Mouse (Mus musculus): ENCODE data around the gene Lpp. TPM values are rescaled to one million over a fixed set of nuclear protein-coding genes. Genes with fewer than 3 reads are reported as not detected.

Gene Lpp
- polyA plus RNA-seq, 1 experiment from 2014 or later: 45.1 TPM

DNA sequence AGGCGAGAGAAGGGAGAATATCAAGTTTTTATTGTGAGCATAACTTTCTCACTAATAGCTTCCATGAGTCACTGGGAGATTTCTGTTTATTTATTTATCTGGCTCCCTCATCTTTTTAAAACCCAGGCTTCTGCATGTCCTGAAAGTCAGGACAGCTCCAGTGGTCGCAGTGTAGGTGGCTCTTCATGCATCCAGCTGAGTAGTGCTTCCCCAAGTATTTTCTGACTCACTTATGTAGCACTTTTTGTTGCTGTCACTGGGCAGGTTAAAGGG is 98.1 kb downstream of the Lpp start:
- H3K9me3 ChIP-seq: no peaks in the 10 kb centered on the region
- no peak overlapping the region for H3K4me2 ChIP-seq (replicated peaks)
- 63% methylated on average over 2 of the region's 2 CpGs for WGBS
- no peak overlapping the region for H3K9ac ChIP-seq
- peaks cover 61% of the 10 kb centered on the region for H3K4me1 ChIP-seq
- no peaks in the 10 kb centered on the region for H3K27me3 ChIP-seq
- no peak for ATAC-seq (ENCODE audit: insufficient number of reproducible peaks, insufficient read depth, low FRiP score, low TSS enrichment)
- no peak overlapping the region for H3K4me3 ChIP-seq
- H3K36me3 ChIP-seq: no peaks in the 10 kb centered on the region
- peak overlapping the region; percentile 75; the same call in 1 of the 2 replicates for H3K27ac ChIP-seq

DNA sequence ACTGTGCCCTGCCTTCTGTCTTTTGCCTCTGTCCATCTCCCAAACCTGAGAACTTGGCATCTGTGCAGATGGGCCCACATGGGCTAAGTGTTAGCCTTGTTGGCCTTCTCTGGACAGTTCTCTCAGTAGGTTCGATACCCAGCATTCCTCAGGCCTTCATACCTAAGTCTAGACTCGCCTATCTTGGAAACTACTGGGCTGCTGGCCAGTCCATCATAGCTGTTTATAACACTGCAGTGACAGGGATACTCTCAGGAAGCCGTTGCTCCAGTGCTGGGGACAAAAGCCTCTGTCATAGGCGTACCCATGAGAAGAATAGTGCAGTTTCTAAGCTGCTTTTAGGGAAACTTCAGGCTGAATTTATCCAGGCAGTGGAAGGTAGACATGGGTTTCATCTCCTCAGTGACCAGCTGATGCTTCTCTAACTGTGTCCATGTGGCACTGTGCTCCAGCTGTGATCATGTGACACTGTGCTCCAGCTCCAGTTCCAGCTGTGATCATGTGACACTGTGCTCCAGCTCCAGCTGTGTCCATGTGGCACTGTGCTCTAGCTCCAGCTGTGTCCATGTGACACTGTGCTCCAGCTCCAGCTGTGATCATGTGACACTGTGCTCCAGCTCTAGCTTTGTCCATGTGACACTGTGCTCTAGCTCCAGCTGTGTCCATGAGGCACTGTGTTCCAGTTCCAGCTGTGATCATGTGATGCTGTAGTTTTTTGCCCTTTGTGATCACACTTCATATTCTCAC is 99.1 kb downstream of the Lpp start:
- ATAC-seq (ENCODE audit: insufficient number of reproducible peaks, insufficient read depth, low FRiP score, low TSS enrichment): no peak
- Histone ChIP-seq H3K27ac (no peak overlapping the region), H3K4me1 (peaks cover 61% of the 10 kb centered on the region), H3K9me3 (no peaks in the 10 kb centered on the region), H3K27me3 (no peaks in the 10 kb centered on the region), H3K9ac (no peak overlapping the region), H3K4me2 (replicated peaks) (no peak overlapping the region), H3K36me3 (no peaks in the 10 kb centered on the region), H3K4me3 (no peak overlapping the region)
- 79% methylated on average over 4 of the region's 4 CpGs for WGBS

DNA sequence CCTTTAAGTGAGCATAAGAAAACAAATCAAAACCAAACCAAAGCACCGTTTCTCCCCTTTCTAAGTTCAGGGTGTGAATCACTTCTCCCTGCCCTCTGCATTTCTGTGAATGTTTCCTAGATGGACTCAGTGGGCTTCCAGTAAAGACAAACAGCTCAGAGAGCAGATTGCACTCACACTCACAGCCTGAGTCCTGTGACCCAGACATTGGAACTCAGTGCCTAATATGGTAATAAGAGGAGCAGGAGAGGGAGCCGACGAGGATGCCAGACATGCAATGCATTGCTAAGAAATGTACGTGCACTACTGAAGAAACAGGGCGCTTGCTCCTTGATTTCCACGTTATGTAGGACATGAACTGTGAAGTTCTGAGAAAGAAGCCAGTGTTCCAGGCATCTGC is 101.2 kb downstream of the Lpp start:
- Histone ChIP-seq H3K9ac (no peak overlapping the region), H3K9me3 (no peaks in the 10 kb centered on the region), H3K36me3 (no peaks in the 10 kb centered on the region), H3K27me3 (no peaks in the 10 kb centered on the region), H3K4me2 (replicated peaks) (no peak overlapping the region), H3K4me1 (peaks cover 53% of the 10 kb centered on the region), H3K27ac (peak overlapping the region; percentile 25; the same call in 1 of the 2 replicates), H3K4me3 (no peak overlapping the region)
- no peak for ATAC-seq (ENCODE audit: insufficient number of reproducible peaks, insufficient read depth, low FRiP score, low TSS enrichment)
- 33% methylated on average over 6 of the region's 6 CpGs for WGBS

DNA sequence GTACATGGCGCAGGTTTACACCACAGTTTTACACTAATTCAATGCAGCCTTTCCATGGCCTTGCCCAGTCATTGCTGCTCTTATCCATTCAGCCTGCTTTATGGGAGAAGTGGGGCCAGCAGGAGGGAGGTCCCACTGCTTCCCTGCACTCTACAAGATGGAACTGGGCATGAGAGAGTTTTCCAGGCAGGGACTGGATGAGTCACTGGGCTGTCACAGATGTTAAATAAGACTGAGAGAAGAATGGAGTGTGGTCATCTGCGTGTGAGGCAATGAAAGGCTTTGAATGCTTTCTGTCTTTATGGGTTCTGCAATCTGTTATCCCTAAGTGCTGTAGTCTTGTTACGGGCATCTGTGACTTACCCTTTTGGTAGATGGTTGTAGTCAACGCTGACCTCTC is 102.2 kb downstream of the Lpp start:
- Histone ChIP-seq H3K4me2 (replicated peaks) (no peak overlapping the region), H3K27ac (no peak overlapping the region; the same call in 1 of the 2 replicates), H3K9ac (no peak overlapping the region), H3K27me3 (no peaks in the 10 kb centered on the region), H3K9me3 (no peaks in the 10 kb centered on the region), H3K36me3 (no peaks in the 10 kb centered on the region), H3K4me3 (no peak overlapping the region), H3K4me1 (peaks cover 46% of the 10 kb centered on the region)
- 81% methylated on average over 4 of the region's 4 CpGs for WGBS
- no peak for ATAC-seq (ENCODE audit: insufficient number of reproducible peaks, insufficient read depth, low FRiP score, low TSS enrichment)

DNA sequence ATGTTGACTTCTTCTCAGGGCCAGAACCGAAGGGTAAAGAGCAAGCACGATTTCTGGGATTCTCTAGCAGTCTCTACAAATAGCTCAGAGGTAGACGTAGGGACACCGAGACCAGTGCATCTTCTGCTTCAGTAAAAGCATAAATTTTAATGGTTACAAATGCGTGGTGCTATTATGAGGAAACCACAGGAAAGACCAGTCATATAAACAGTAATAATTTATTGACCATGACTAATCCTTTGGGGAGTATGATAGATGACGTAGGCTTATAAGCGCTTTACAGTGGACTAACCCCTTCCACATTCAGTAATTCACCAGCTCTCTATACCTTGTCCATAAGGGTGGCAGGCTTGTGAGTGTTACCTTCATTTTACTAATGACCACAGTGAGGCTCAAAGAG is 103.3 kb downstream of the Lpp start:
- no peak overlapping the region for H3K4me3 ChIP-seq
- WGBS: 88% methylated on average over 7 of the region's 7 CpGs
- no peak for ATAC-seq (ENCODE audit: insufficient number of reproducible peaks, insufficient read depth, low FRiP score, low TSS enrichment)
- no peaks in the 10 kb centered on the region for H3K27me3 ChIP-seq
- H3K9me3 ChIP-seq: no peaks in the 10 kb centered on the region
- H3K27ac ChIP-seq: no peak overlapping the region
- H3K4me2 ChIP-seq (replicated peaks): no peak overlapping the region
- no peaks in the 10 kb centered on the region for H3K36me3 ChIP-seq
- no peak overlapping the region for H3K9ac ChIP-seq
- peaks cover 43% of the 10 kb centered on the region for H3K4me1 ChIP-seq

DNA sequence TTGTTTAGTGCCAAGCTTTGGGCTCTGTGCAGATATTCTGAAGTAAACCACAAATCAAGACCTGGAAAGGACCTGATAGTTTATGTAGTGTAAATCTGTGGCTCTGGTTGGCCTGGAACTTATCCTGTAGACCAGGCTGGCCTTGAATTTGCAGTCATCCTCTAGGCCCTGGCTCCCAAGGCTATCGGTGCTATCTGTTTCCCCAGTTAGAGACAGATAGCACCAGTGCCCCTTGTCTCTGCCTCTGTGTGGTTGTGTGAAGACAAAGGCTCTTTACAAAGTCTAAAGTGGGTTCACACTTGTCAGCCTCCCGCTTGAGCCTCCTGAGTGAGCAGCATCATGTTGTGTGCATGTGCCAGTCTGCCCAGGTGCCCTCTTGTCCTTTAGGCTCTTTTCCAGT is 104.1 kb downstream of the Lpp start:
- peaks cover 37% of the 10 kb centered on the region for H3K4me1 ChIP-seq
- ATAC-seq (ENCODE audit: insufficient number of reproducible peaks, insufficient read depth, low FRiP score, low TSS enrichment): no peak

DNA sequence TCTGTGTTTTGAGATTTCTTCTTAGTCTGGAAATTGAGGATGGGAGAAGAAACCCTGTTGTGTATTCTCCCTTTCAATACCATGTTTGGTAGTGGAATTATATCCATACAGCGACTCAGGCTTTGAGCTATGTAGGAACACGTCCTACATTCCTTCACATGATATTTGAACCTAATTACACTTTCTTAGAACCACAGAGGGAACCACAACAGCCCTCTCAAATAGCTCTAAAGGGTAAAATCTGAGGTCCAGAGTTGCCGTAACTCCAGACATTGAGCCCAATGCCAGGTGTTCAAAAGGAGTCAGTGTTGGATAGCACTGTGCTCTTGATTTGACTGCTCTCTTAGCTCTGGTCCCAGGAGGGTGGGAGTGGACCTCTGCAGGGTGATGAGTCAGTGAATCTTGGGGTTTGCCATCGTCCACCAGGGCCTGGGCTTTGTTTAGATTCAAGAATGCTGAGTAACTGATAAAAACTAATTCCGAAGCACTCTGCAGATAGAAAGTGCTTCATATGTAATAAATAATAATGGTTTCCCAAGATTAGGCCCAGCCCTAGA is 104.9 kb downstream of the Lpp start:
- no peak overlapping the region for H3K4me3 ChIP-seq
- H3K27me3 ChIP-seq: no peaks in the 10 kb centered on the region
- H3K27ac ChIP-seq: no peak overlapping the region
- no peak for ATAC-seq (ENCODE audit: insufficient number of reproducible peaks, insufficient read depth, low FRiP score, low TSS enrichment)
- 58% methylated on average over 5 of the region's 5 CpGs for WGBS
- no peaks in the 10 kb centered on the region for H3K36me3 ChIP-seq
- no peaks in the 10 kb centered on the region for H3K9me3 ChIP-seq
- no peak overlapping the region for H3K9ac ChIP-seq
- peaks cover 32% of the 10 kb centered on the region for H3K4me1 ChIP-seq
- H3K4me2 ChIP-seq (replicated peaks): no peak overlapping the region

More for the DNA sequence above, 104.1 kb downstream of the Lpp start:
- Histone ChIP-seq H3K4me2 (replicated peaks) (no peak overlapping the region), H3K9ac (no peak overlapping the region), H3K27ac (no peak overlapping the region), H3K9me3 (no peaks in the 10 kb centered on the region), H3K4me3 (no peak overlapping the region), H3K27me3 (no peaks in the 10 kb centered on the region), H3K36me3 (no peaks in the 10 kb centered on the region)
- WGBS: 97% methylated on average over 2 of the region's 2 CpGs

DNA sequence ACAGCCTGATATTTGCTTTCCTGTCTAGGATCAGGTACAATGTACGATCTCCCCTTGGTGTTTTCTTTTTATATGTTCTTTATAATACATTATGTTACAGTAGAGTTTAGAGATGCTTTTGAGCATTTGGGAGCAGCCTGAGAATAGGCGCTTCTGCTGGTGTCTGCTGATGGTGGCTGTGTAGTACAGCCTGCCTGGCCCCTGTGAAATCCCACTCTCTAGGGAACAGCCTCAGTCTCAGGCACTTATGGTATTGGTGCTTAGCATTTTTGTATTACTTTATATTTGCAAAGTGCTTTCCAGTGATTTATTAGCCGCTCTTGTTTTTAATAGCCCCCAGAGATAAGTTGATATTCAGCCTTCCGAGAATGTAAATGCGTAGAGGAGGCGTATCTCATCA is 107.9 kb downstream of the Lpp start:
- H3K4me3 ChIP-seq: no peak overlapping the region
- H3K4me2 ChIP-seq (replicated peaks): no peak overlapping the region
- H3K4me1 ChIP-seq: peaks cover 18% of the 10 kb centered on the region
- 84% methylated on average over 6 of the region's 6 CpGs for WGBS
- no peaks in the 10 kb centered on the region for H3K36me3 ChIP-seq
- no peak overlapping the region for H3K9ac ChIP-seq
- no peak overlapping the region for H3K27ac ChIP-seq
- H3K9me3 ChIP-seq: no peaks in the 10 kb centered on the region
- ATAC-seq (ENCODE audit: insufficient number of reproducible peaks, insufficient read depth, low FRiP score, low TSS enrichment): no peak
- no peaks in the 10 kb centered on the region for H3K27me3 ChIP-seq

DNA sequence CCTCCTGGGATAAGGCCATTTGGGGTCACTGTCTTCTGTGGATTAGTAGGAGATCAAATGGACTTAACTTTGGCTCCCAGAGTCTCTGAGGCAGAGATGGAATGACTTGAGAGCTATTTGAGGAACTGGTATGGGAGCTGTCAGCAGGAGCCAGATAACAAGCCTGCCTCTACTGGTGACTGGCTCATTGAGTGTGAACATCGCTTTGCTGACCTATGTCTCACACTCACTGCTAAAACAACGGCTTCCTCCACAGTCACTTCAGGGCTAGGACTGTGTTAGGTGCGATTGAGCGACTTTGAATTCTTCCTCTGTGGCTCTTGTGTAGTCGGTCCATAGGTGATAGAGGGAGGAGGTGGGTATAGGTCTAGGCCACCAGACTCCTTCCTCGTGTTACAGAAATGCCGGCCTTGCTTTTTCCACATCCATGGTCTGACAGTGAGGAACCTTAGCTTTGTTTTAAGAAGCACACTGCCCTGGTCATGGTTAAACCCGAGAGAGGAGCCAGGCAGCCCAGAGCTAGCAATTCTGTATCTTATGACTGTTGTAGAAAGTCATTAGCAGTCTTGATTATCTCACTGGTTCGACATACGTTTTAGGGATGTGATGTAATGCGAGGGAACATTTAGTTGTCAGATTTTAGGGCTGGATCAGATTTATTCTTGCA is 108.5 kb downstream of the Lpp start:
- Histone ChIP-seq H3K27ac (no peak overlapping the region), H3K4me3 (no peak overlapping the region), H3K4me1 (peaks cover 24% of the 10 kb centered on the region), H3K9ac (no peak overlapping the region), H3K4me2 (replicated peaks) (no peak overlapping the region), H3K36me3 (no peaks in the 10 kb centered on the region), H3K9me3 (no peaks in the 10 kb centered on the region), H3K27me3 (no peaks in the 10 kb centered on the region)
- WGBS: 78% methylated on average over 11 of the region's 11 CpGs
- ATAC-seq (ENCODE audit: insufficient number of reproducible peaks, insufficient read depth, low FRiP score, low TSS enrichment): no peak

DNA sequence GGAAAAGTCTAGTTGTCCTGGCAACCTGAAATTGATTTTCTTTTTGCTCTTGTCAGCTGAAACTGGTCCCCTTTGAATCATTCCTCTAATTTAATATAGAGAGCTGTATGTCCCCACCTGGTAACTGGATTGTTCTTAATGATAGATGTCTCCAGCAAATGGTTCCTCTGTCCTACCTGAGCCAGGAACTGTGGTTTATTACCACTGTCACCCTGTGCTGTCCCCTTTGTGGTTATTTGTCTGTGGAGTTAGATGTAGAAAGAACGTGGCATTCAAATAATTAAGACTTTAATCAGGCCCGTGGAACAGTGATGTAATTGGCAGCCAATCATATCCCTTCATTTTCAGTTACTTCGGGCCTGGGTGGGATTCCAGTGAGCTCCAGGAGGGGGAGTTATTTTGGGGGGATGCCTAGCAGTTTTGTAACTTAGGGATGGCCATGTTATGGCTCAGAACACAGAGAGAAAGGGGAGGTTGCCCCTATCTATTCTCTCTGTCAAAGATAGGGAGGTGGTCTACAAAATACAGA is 109.1 kb downstream of the Lpp start:
- no peak overlapping the region for H3K4me3 ChIP-seq
- no peak overlapping the region for H3K9ac ChIP-seq
- H3K4me1 ChIP-seq: peaks cover 28% of the 10 kb centered on the region
- no peaks in the 10 kb centered on the region for H3K9me3 ChIP-seq
- H3K27me3 ChIP-seq: no peaks in the 10 kb centered on the region
- H3K36me3 ChIP-seq: no peaks in the 10 kb centered on the region
- ATAC-seq (ENCODE audit: insufficient number of reproducible peaks, insufficient read depth, low FRiP score, low TSS enrichment): no peak
- no peak overlapping the region for H3K27ac ChIP-seq
- 77% methylated on average over 3 of the region's 3 CpGs for WGBS
- H3K4me2 ChIP-seq (replicated peaks): no peak overlapping the region

DNA sequence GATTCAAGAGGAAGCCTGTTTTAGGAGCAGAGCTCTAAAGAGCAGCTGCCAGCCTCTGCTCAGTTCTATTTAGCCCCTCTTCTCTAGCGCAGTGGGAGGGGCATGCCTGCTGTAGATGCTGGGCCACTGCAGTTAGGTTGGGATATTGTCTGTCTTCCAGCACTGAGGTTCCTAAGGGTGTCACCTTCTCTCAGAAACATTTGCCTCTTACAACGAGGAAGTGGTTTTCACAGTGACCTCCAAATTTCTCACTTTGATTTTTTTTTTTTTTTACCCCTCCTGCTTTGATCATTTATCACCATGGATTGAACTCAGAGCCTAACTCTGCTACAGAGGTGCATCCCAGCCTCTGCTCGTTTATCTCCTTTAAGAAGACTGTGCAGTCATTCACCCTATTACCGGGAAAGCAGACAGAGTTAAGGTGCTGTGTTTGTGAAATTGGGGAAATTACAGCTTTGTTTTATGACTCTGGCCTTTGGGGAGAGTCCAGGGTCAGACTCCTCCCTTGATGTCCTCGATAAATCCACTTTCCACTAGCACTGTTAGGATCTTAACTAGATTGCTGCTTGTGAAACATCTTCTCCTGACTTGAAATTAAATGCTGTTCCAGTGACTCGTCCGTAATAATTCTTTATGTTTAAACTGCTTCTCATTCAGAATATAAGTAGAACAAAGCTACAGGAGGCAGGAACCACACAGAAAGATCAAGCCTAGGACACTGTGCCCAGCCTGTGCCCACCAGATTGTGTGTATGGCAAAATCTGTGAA is 111.7 kb downstream of the Lpp start:
- Histone ChIP-seq H3K4me2 (replicated peaks) (no peak overlapping the region), H3K9me3 (no peaks in the 10 kb centered on the region), H3K36me3 (no peaks in the 10 kb centered on the region), H3K9ac (no peak overlapping the region), H3K4me3 (no peak overlapping the region), H3K27me3 (no peaks in the 10 kb centered on the region), H3K27ac (no peak overlapping the region), H3K4me1 (peaks cover 35% of the 10 kb centered on the region)
- ATAC-seq (ENCODE audit: insufficient number of reproducible peaks, insufficient read depth, low FRiP score, low TSS enrichment): no peak
- WGBS: 78% methylated on average over 7 of the region's 7 CpGs
